Mouse (Mus musculus): ENCODE results near the gene Cd80. TPM values are rescaled to one million over a fixed set of nuclear protein-coding genes. Genes with fewer than 3 reads are reported as not detected.
"Not testable (repeated sequence)": the region's sequence is repeated elsewhere in the genome, so short reads cannot be mapped to it uniquely, and the experiment has no call there.

The Cd80 gene
- polyA plus RNA-seq, 1 experiment from 2014 or later: 0.73 TPM

DNA sequence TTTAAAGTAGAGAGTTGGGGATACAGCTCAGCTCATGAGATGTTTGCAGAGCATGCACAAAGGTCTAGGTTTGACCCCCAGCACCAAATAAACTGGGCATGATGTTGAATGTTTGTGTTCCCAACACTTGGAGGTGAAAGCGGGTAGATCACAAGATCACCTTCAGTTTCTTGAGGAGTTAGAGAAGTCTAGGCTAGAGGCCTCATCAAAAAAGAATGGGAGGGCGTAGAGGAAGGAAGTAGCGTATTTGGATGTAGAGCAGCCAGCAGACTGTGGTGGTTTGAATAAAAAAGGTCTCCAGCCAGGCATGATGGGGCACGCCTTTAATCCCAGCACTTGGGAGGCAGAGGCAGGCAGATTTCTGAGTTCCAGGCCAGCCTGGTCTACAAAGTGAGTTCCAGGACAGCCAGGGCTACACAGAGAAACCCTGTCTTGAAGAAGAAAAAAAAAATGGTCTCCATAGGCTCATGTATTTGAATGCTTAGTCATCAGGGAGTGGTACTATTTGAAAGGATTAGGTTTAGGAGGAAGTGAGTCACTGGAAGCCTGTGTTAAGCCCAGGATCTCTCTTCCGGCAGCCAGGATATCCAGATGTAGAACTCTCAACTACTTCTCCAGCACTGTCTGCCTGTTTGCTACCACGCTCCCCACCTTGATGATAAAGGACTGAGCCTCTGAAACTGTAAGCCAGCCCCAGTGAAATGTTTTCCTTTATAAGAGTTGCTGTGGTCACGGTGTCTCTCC lies 11.5 kb upstream of the Cd80 start:
- DNase-seq (ENCODE audit: low spot score): no peak

DNA sequence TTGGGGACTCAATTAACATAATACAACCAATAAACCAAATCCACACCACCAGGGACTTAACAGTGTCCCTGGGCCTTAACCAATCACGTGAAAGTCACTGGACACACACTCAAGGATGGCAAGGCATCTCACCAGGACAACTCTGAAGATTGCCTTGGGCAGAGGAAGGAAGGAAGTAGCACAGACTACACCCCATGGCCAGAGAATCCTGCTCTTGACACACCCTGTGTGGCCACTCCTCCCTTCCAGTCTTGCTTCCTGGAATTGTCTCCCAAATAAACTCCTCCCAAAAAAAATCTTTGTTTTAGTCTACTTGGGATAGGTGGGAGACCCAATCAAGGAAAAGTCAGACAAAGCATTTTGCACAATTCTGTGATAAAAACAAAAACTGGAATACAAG lies 10.3 kb upstream of the Cd80 start:
- H3K36me3 ChIP-seq (ENCODE audit: control insufficient read depth, insufficient read depth, low read length): peaks cover 24% of the 10 kb centered on the region
- no peaks in the 10 kb centered on the region for H3K27me3 ChIP-seq (ENCODE audit: control insufficient read depth, insufficient read depth, low read length)
- DNase-seq (ENCODE audit: low spot score) (no peak), ATAC-seq (replicated peaks; ENCODE audit: low FRiP score) (no peak)
- no peak overlapping the region for H3K9ac ChIP-seq (ENCODE audit: low read length)
- WGBS: 87% methylated on average over 1 of the region's 1 CpGs
- H3K4me2 ChIP-seq (ENCODE audit: low read depth, low read length, severe bottlenecking): no peak overlapping the region
- H3K27ac ChIP-seq (ENCODE audit: low read depth, low read length): no peak overlapping the region
- no peak overlapping the region for H3K4me3 ChIP-seq (ENCODE audit: low read depth, low read length)
- no peaks in the 10 kb centered on the region for H3K4me1 ChIP-seq (replicated peaks; ENCODE audit: control insufficient read depth, insufficient read depth, low read length)
- H3K9me3 ChIP-seq (ENCODE audit: control insufficient read depth, low read length): no peaks in the 10 kb centered on the region

More for the DNA sequence above, 11.5 kb upstream of the Cd80 start:
- no peak overlapping the region for H3K4me2 ChIP-seq (ENCODE audit: low read depth, low read length, severe bottlenecking)
- 95% methylated on average over 7 of the region's 7 CpGs for WGBS
- H3K27me3 ChIP-seq (ENCODE audit: control insufficient read depth, insufficient read depth, low read length): no peaks in the 10 kb centered on the region
- H3K4me1 ChIP-seq (replicated peaks; ENCODE audit: control insufficient read depth, insufficient read depth, low read length): no peaks in the 10 kb centered on the region
- no peak for ATAC-seq (replicated peaks; ENCODE audit: low FRiP score)
- no peak overlapping the region for H3K9ac ChIP-seq (ENCODE audit: low read length)
- no peaks in the 10 kb centered on the region for H3K9me3 ChIP-seq (ENCODE audit: control insufficient read depth, low read length)
- no peak overlapping the region for H3K27ac ChIP-seq (ENCODE audit: low read depth, low read length)
- peaks cover 24% of the 10 kb centered on the region for H3K36me3 ChIP-seq (ENCODE audit: control insufficient read depth, insufficient read depth, low read length)
- no peak overlapping the region for H3K4me3 ChIP-seq (ENCODE audit: low read depth, low read length)

DNA sequence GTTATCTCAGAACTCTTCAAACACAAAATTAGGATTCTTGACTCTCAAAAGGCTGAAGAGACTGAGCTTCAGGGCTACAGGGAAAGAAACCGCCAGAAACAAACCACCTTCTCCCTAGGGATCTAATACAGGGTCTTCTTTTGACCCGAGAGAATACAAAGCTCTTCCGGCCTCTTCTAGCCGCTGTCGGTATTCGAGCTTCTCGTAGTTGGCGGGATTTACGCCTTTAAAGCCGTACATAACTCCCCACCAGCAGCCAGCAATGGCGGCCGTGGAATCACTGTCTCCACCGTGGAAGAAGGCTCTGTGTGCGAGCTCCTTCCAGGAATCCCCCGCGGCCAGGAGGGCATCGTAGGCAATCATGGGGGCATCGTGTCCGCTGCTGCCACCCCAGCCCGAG lies 9.8 kb upstream of the Cd80 start:
- Histone ChIP-seq H3K36me3 (ENCODE audit: control insufficient read depth, insufficient read depth, low read length) (peaks cover 24% of the 10 kb centered on the region), H3K4me3 (ENCODE audit: low read depth, low read length) (no peak overlapping the region), H3K4me2 (ENCODE audit: low read depth, low read length, severe bottlenecking) (no peak overlapping the region), H3K27ac (ENCODE audit: low read depth, low read length) (no peak overlapping the region), H3K4me1 (replicated peaks; ENCODE audit: control insufficient read depth, insufficient read depth, low read length) (no peaks in the 10 kb centered on the region), H3K9me3 (ENCODE audit: control insufficient read depth, low read length) (no peaks in the 10 kb centered on the region), H3K27me3 (ENCODE audit: control insufficient read depth, insufficient read depth, low read length) (no peaks in the 10 kb centered on the region), H3K9ac (ENCODE audit: low read length) (no peak overlapping the region)
- DNase-seq (ENCODE audit: low spot score) (no peak), ATAC-seq (replicated peaks; ENCODE audit: low FRiP score) (no peak)
- 96% methylated on average over 20 of the region's 20 CpGs for WGBS

DNA sequence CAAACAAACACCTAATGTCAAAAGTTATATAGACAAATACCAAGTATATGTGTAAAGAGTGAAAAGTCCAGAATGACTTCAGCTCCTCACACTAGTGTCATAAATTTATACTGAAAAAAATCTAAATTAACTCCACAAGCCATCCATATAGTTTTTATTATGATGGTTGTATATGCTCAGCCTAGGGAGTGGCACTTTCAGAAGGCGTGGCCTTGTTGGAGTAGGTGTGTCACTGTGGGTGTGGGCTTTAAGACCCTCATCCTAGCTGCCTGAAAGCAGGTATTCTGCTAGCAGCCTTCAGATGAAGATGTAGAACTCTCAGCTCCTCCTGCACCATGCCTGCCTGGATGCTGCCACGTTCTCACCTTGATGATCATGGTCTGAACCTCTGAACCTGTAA lies 9.2 kb upstream of the Cd80 start:
- not testable (repeated sequence) for H3K9me3 ChIP-seq (ENCODE audit: control insufficient read depth, low read length); DNase-seq (ENCODE audit: low spot score); H3K4me3 ChIP-seq (ENCODE audit: low read depth, low read length); H3K4me2 ChIP-seq (ENCODE audit: low read depth, low read length, severe bottlenecking); H3K4me1 ChIP-seq (replicated peaks; ENCODE audit: control insufficient read depth, insufficient read depth, low read length); ATAC-seq (replicated peaks; ENCODE audit: low FRiP score); H3K27ac ChIP-seq (ENCODE audit: low read depth, low read length); H3K27me3 ChIP-seq (ENCODE audit: control insufficient read depth, insufficient read depth, low read length); H3K9ac ChIP-seq (ENCODE audit: low read length)
- H3K36me3 ChIP-seq (ENCODE audit: control insufficient read depth, insufficient read depth, low read length): peaks cover 24% of the 10 kb centered on the region
- WGBS: 97% methylated on average over 2 of the region's 2 CpGs

DNA sequence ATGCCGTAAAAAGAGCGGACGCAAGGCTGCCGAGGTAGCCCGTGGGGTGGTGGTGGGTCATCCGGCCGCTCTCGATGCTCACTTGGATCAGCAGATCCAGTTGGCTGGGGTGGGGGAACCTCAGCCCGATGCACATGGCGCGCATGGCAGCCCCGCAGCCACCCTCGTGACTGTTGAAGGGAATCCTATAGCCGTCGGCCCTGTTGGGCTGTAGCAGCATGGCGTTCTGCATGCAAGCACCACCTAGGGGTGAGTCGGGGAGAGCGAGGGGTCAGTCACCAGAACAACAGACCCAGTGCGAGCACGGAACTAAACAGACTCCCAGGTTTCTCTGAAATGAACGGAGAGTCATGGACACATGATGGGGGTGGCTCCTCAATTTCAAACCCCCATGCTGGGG lies 8.0 kb upstream of the Cd80 start:
- Histone ChIP-seq H3K4me1 (replicated peaks; ENCODE audit: control insufficient read depth, insufficient read depth, low read length) (peaks cover 4% of the 10 kb centered on the region; the same call in 1 of the 2 replicates), H3K4me3 (ENCODE audit: low read depth, low read length) (no peak overlapping the region), H3K9ac (ENCODE audit: low read length) (no peak overlapping the region), H3K36me3 (ENCODE audit: control insufficient read depth, insufficient read depth, low read length) (peaks cover 24% of the 10 kb centered on the region), H3K27me3 (ENCODE audit: control insufficient read depth, insufficient read depth, low read length) (no peaks in the 10 kb centered on the region), H3K27ac (ENCODE audit: low read depth, low read length) (no peak overlapping the region), H3K9me3 (ENCODE audit: control insufficient read depth, low read length) (no peaks in the 10 kb centered on the region), H3K4me2 (ENCODE audit: low read depth, low read length, severe bottlenecking) (no peak overlapping the region)
- ATAC-seq (replicated peaks; ENCODE audit: low FRiP score) (no peak), DNase-seq (ENCODE audit: low spot score) (no peak)
- WGBS: 88% methylated on average over 21 of the region's 21 CpGs

DNA sequence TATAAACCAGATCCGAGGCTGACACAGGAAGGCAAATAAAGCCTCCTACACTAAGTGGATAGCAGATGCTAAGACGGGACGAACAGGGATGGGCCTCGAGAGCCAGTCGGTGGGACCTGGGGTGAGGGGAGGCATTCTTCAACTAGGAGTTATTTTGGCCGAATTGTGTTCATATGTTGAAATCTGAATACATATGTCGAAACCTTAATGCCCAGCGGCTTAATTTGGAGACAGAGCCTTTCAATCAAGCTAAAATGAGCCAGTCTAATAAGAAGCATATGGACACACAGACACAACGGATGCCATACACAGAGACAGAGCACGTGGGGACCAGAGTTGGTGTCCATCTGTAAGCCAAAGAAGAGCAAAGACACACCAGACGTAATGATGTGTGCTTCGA lies 6.9 kb upstream of the Cd80 start:
- peaks cover 4% of the 10 kb centered on the region; the same call in 1 of the 2 replicates for H3K4me1 ChIP-seq (replicated peaks; ENCODE audit: control insufficient read depth, insufficient read depth, low read length)
- H3K4me2 ChIP-seq (ENCODE audit: low read depth, low read length, severe bottlenecking): no peak overlapping the region
- H3K27ac ChIP-seq (ENCODE audit: low read depth, low read length): no peak overlapping the region
- WGBS: 89% methylated on average over 12 of the region's 12 CpGs
- peaks cover 24% of the 10 kb centered on the region for H3K36me3 ChIP-seq (ENCODE audit: control insufficient read depth, insufficient read depth, low read length)
- DNase-seq (ENCODE audit: low spot score) (no peak), ATAC-seq (replicated peaks; ENCODE audit: low FRiP score) (no peak)
- H3K4me3 ChIP-seq (ENCODE audit: low read depth, low read length): no peak overlapping the region
- H3K27me3 ChIP-seq (ENCODE audit: control insufficient read depth, insufficient read depth, low read length): no peaks in the 10 kb centered on the region
- no peak overlapping the region for H3K9ac ChIP-seq (ENCODE audit: low read length)
- H3K9me3 ChIP-seq (ENCODE audit: control insufficient read depth, low read length): no peaks in the 10 kb centered on the region

- Histone ChIP-seq H3K4me3 (ENCODE audit: low read depth, low read length) (no peak overlapping the region), H3K9ac (ENCODE audit: low read length) (no peak overlapping the region)
- 89% methylated on average over 7 of the region's 7 CpGs for WGBS
These were observed 4.7 kb upstream of the Cd80 start for GRCm38 (mm10) chr16:38450707-38451106.

GRCm38 (mm10) chr16:38451421-38452205 lies 3.7 kb upstream of the Cd80 start:
- Histone ChIP-seq H3K36me3 (ENCODE audit: control insufficient read depth, insufficient read depth, low read length) (peaks cover 9% of the 10 kb centered on the region), H3K27ac (ENCODE audit: low read depth, low read length) (no peak overlapping the region), H3K4me3 (ENCODE audit: low read depth, low read length) (peak overlapping the region; percentile 78), H3K9ac (ENCODE audit: low read length) (peak overlapping the region; percentile 97), H3K9me3 (ENCODE audit: control insufficient read depth, low read length) (no peaks in the 10 kb centered on the region), H3K4me2 (ENCODE audit: low read depth, low read length, severe bottlenecking) (peak overlapping the region; percentile 77), H3K27me3 (ENCODE audit: control insufficient read depth, insufficient read depth, low read length) (no peaks in the 10 kb centered on the region), H3K4me1 (replicated peaks; ENCODE audit: control insufficient read depth, insufficient read depth, low read length) (peaks cover 4% of the 10 kb centered on the region; the same call in 1 of the 2 replicates)
- ATAC-seq (replicated peaks; ENCODE audit: low FRiP score) (no peak), DNase-seq (ENCODE audit: low spot score) (no peak)
- WGBS: 48% methylated on average over 12 of the region's 12 CpGs

More at GRCm38 (mm10) chr16:38450707-38451106, 4.7 kb upstream of the Cd80 start:
- no peaks in the 10 kb centered on the region for H3K27me3 ChIP-seq (ENCODE audit: control insufficient read depth, insufficient read depth, low read length)
- H3K4me1 ChIP-seq (replicated peaks; ENCODE audit: control insufficient read depth, insufficient read depth, low read length): peaks cover 4% of the 10 kb centered on the region; the same call in 1 of the 2 replicates
- ATAC-seq (replicated peaks; ENCODE audit: low FRiP score) (no peak), DNase-seq (ENCODE audit: low spot score) (no peak)
- H3K27ac ChIP-seq (ENCODE audit: low read depth, low read length): no peak overlapping the region
- H3K36me3 ChIP-seq (ENCODE audit: control insufficient read depth, insufficient read depth, low read length): peaks cover 13% of the 10 kb centered on the region
- no peak overlapping the region for H3K4me2 ChIP-seq (ENCODE audit: low read depth, low read length, severe bottlenecking)
- no peaks in the 10 kb centered on the region for H3K9me3 ChIP-seq (ENCODE audit: control insufficient read depth, low read length)

All from forebrain, embryonic 11.5 days (tissue).